32 mouse cellular contexts compared by ENCODE assay signal in the genomic region with DNA sequence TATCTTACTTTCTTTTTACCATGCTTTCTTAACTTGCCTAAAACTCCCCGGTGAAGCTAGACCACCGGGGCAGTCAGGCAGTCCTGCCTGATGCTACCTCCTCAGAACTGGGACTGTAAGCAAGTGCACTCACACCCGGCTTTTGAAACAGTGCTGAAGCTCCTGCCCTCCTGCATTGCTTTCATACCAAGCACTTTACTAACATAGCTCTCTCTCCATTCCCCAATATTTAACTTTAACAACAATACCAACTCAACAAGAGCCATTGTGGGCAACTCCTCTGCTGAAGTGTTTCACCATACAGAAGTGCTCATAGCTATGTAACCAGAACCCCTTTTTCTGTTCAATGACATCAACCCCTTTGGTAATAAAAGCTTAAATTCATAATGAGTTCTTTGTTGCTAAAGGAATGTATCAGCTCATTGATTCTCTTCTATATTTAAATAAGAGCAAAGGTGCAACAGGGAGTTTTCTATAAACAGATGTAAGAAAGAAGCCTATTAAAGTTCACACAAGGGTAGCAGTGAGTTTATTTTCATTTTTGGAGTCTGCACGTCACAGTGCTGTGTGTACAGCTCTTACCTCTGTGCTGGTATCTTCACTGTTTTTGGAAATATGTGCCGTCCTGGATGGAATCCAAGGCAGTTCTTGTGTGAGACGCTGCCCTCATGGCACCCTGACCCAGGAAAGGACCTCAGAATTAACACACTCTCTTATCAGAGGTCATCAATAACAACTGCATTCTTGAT.
DNase-seq lines count a peak whose midpoint lies in the region; ATAC-seq and TF ChIP-seq lines count a peak whose summit lies in the region.
"Had no signal": no experiment of that assay in that cellular context is flagged by ENCODE, and none has a peak within 500 bp of the region (broad histone marks: within the 10 kb centered on the region; RNA-seq: fewer than 3 reads in every experiment).

No protein-coding gene starts in this region.

- TF ChIP-seq CTCF in lung, adult 2 months (IDR thresholded peaks at IDR 0.05; ENCODE audit: insufficient read depth, low read length), result no peak
- TF ChIP-seq CTCF in lung, embryonic 14.5 days (IDR thresholded peaks at IDR 0.05; ENCODE audit: low read depth), result no peak

- H3K4me3 ChIP-seq in lung, adult 2 months (replicated peaks; ENCODE audit: extremely low read depth, low read depth, low read length), result no peak overlapping the region
- no peak overlapping the region for H3K4me3 ChIP-seq in lung, embryonic 14.5 days (ENCODE audit: low read depth, low read length)
- no peak overlapping the region for H3K4me3 ChIP-seq in forebrain, embryonic 12.5 days (replicated peaks)
- H3K4me3 ChIP-seq: embryonic facial prominence, embryonic 13.5 days; forebrain, embryonic 10.5 days; heart, adult 2 months; heart, embryonic 12.5 days; hindbrain, embryonic 13.5 days; midbrain, embryonic 10.5 days; myocyte; neural tube, embryonic 12.5 days; stomach, embryonic 15.5 days had no signal

- DNase-seq in lung, adult 2 months, result peak; percentile 12
- DNase-seq in lung, postnatal 14 days, result no peak
- DNase-seq in lung, embryonic 14.5 days, result peak; percentile 23
- DNase-seq in lung, postnatal 10 days, result peak; percentile 6
- DNase-seq in urinary bladder, adult 2 months (ENCODE audit: low spot score), result no peak
- no peak for DNase-seq in layer of hippocampus, postnatal 10 days (ENCODE audit: low spot score in 2 of 2)
- DNase-seq: adrenal gland, adult 2 months; adrenal gland, postnatal 36 days; cerebellum, adult 18-20 months; cerebellum, postnatal 10 days; heart, adult 2 months; heart, postnatal 4 days; kidney, adult 9 months; kidney, postnatal 14 days; left cerebral cortex, postnatal 4 days; liver; right cerebral cortex, postnatal 25 days; thymus, postnatal 25 days had no signal

- no peaks in the 10 kb centered on the region for H3K36me3 ChIP-seq in lung, embryonic 14.5 days (ENCODE audit: insufficient read depth)
- H3K36me3 ChIP-seq in forebrain, embryonic 12.5 days (replicated peaks), result no peaks in the 10 kb centered on the region
- H3K36me3 ChIP-seq: embryonic facial prominence, embryonic 13.5 days; forebrain, embryonic 10.5 days; heart, embryonic 12.5 days; hindbrain, embryonic 13.5 days; midbrain, embryonic 10.5 days; neural tube, embryonic 12.5 days; stomach, embryonic 15.5 days had no signal

- no peak overlapping the region for H3K9ac ChIP-seq in lung, embryonic 14.5 days
- H3K9ac ChIP-seq in forebrain, embryonic 12.5 days, result no peak overlapping the region
- H3K9ac ChIP-seq: embryonic facial prominence, embryonic 13.5 days; heart, embryonic 12.5 days; hindbrain, embryonic 13.5 days; liver, embryonic 14.5 days; neural tube, embryonic 12.5 days; stomach, embryonic 15.5 days had no signal

- no peaks in the 10 kb centered on the region for H3K27me3 ChIP-seq in lung, embryonic 14.5 days (ENCODE audit: insufficient read depth, low read length)
- no peaks in the 10 kb centered on the region for H3K27me3 ChIP-seq in forebrain, embryonic 12.5 days
- H3K27me3 ChIP-seq: embryonic facial prominence, embryonic 13.5 days; heart, embryonic 12.5 days; hindbrain, embryonic 13.5 days; neural tube, embryonic 12.5 days; stomach, embryonic 15.5 days had no signal

- H3K27ac ChIP-seq in lung, embryonic 14.5 days (ENCODE audit: low read depth), result peak overlapping the region; percentile 33; the same call in 1 of the 2 replicates
- H3K27ac ChIP-seq in forebrain, embryonic 12.5 days, result no peak overlapping the region
- H3K27ac ChIP-seq: embryonic facial prominence, embryonic 13.5 days; forebrain, embryonic 10.5 days; heart, adult 2 months; hindbrain, embryonic 13.5 days; liver, embryonic 14.5 days; midbrain, embryonic 10.5 days; neural tube, embryonic 12.5 days; stomach, embryonic 15.5 days had no signal

- H3K4me2 ChIP-seq in lung, embryonic 14.5 days, result no peak overlapping the region
- H3K4me2 ChIP-seq in forebrain, embryonic 12.5 days, result no peak overlapping the region
- H3K4me2 ChIP-seq: embryonic facial prominence, embryonic 13.5 days; heart, embryonic 12.5 days; hindbrain, embryonic 13.5 days; neural tube, embryonic 12.5 days; stomach, embryonic 15.5 days had no signal

- no peaks in the 10 kb centered on the region for H3K9me3 ChIP-seq in lung, embryonic 14.5 days (ENCODE audit: low read depth, low read length)
- H3K9me3 ChIP-seq in forebrain, embryonic 12.5 days, result no peaks in the 10 kb centered on the region
- H3K9me3 ChIP-seq: embryonic facial prominence, embryonic 13.5 days; forebrain, embryonic 10.5 days; heart, embryonic 12.5 days; hindbrain, embryonic 13.5 days; midbrain, embryonic 10.5 days; neural tube, embryonic 12.5 days; stomach, embryonic 15.5 days had no signal

- TF ChIP-seq POLR2A in lung, adult 2 months (IDR thresholded peaks at IDR 0.05; ENCODE audit: borderline replicate concordance, extremely low read depth, low read depth, low read length), result no peak

- peak; percentile 87 for ATAC-seq in lung, embryonic 14.5 days (ENCODE audit: insufficient read depth)
- ATAC-seq in forebrain, embryonic 12.5 days (ENCODE audit: low FRiP score), result no peak
- ATAC-seq: activated CD4-positive, CD25-positive, alpha-beta regulatory T cell, adult 4 months; CD4-positive, CD25-positive, alpha-beta regulatory T cell, adult 4 months; forebrain, embryonic 16.5 days; intestine, embryonic 16.5 days had no signal

- WGBS in lung, adult 2 months, result 42% methylated on average over 6 of the region's 6 CpGs
- 43% methylated on average over 6 of the region's 6 CpGs for WGBS in lung, embryonic 14.5 days
- WGBS in forebrain, embryonic 12.5 days, result 80% methylated on average over 6 of the region's 6 CpGs

- H3K4me1 ChIP-seq in lung, adult 2 months (ENCODE audit: control insufficient read depth, insufficient read depth, low read length), result peaks cover 5% of the 10 kb centered on the region
- no peaks in the 10 kb centered on the region for H3K4me1 ChIP-seq in lung, embryonic 14.5 days (ENCODE audit: insufficient read depth)
- H3K4me1 ChIP-seq in forebrain, embryonic 12.5 days, result no peaks in the 10 kb centered on the region
- H3K4me1 ChIP-seq: forebrain, embryonic 10.5 days; heart, embryonic 12.5 days; hindbrain, embryonic 13.5 days; midbrain, embryonic 10.5 days; neural tube, embryonic 12.5 days; stomach, embryonic 15.5 days had no signal

Comparison
In these comparisons a context has a peak if more than half of its experiments do, and no peak if none do; other contexts are left out.
1. DNase-seq: peak in lung, adult 2 months (single experiment), lung, embryonic 14.5 days (single experiment) and lung, postnatal 10 days (single experiment); none in lung, postnatal 14 days (single experiment), urinary bladder, adult 2 months (single experiment) and layer of hippocampus, postnatal 10 days (0 of 2).